Mouse (Mus musculus): Measurements from ENCODE around the gene Slc26a9.

- TF ChIP-seq FLI1 (IDR thresholded peaks at IDR 0.05; ENCODE audit: low read length) (no peak), GATA1 (IDR thresholded peaks at IDR 0.05; ENCODE audit: borderline replicate concordance, low read length) (no peak)
Observed at GRCm38 (mm10) chr1:131738760-131739159, 5.1 kb upstream of the Slc26a9 start.

Measured in megakaryocyte, embryonic 14.5 days (primary cell).